Mouse (Mus musculus) olfactory bulb, adult 2 months (tissue): ENCODE results near the gene Cfdp1. TPM values are rescaled to one million over a fixed set of nuclear protein-coding genes. Genes with fewer than 3 reads are reported as not detected.

ENCODE experiments used
- H3K27ac ChIP-seq: fragments of 200-500 bp; 2 replicates; pipeline ENCODE4 v1.5.1; 2012; ENCODE audit warnings: low read depth, low read length; ENCODE audit not compliant: insufficient read depth
- H3K4me1 ChIP-seq: fragments of 200-500 bp; 2 replicates; pipeline ENCODE4 v1.6.1; 2012; ENCODE audit warnings: low read length; ENCODE audit not compliant: control insufficient read depth, insufficient read depth
- H3K4me3 ChIP-seq: fragments of 200-500 bp; 2 replicates; pipeline ENCODE4 v1.5.1; 2012; ENCODE audit warnings: mild to moderate bottlenecking, low read depth, low read length, moderate library complexity; ENCODE audit not compliant: insufficient read depth
- CTCF ChIP-seq: fragments of 200-500 bp; IDR thresholded peaks from 2 replicates; pipeline ENCODE4 v1.5.1; 2012; ENCODE audit warnings: low read depth, mild to moderate bottlenecking, low read length, moderate library complexity; ENCODE audit not compliant: insufficient read depth
- POLR2A ChIP-seq: fragments of 200-500 bp; IDR thresholded peaks from 2 replicates; pipeline ENCODE4 v1.6.1; 2012; ENCODE audit warnings: mild to moderate bottlenecking, low read depth, low read length, moderate library complexity; ENCODE audit not compliant: insufficient read depth
- WGBS: fragments of 180-500 bp; shearing (Covaris S2); methylation state at CpG from one replicate; pipeline ENCODE4 v1.1.7; 2018; 5-methylcytosine and 5-hydroxymethylcytosine counted together
- polyA plus RNA-seq: library from polyadenylated mRNA; stranded (reverse); fragments of >200 nt; gene quantifications from 2 replicates; pipeline ENCODE4 v1.2.4, GENCODE M21; 2012; ENCODE audit warnings: low replicate concordance; ENCODE audit not compliant: missing spikeins, insufficient read depth, insufficient read length

The Cfdp1 gene
- polyA plus RNA-seq, 1 experiment, result not detected

DNA sequence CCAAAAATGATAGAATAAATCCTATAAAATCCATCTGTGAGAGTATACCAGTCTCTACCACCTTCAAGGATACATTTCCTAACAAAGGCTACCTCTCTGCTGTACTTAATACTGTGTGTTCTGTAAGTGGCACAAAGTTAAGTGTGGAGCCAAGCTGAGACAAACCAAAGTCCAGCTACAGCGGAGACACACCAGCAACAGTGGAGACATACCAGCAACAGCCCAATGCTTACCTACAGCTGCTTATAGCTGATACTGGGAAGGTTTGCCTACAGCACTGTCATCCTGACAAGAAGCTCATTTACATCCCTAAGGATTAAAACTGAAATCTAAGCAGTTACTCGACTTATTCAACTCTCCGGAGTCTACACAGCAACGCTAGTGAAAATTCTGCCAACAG lies 22.1 kb downstream of the Cfdp1 start:
- no peak overlapping the region for H3K27ac ChIP-seq
- TF ChIP-seq POLR2A, result no peak
- no peak for TF ChIP-seq CTCF
- H3K4me1 ChIP-seq, result no peaks in the 10 kb centered on the region
- WGBS, result 79% methylated on average over 4 of the region's 4 CpGs
- no peak overlapping the region for H3K4me3 ChIP-seq

DNA sequence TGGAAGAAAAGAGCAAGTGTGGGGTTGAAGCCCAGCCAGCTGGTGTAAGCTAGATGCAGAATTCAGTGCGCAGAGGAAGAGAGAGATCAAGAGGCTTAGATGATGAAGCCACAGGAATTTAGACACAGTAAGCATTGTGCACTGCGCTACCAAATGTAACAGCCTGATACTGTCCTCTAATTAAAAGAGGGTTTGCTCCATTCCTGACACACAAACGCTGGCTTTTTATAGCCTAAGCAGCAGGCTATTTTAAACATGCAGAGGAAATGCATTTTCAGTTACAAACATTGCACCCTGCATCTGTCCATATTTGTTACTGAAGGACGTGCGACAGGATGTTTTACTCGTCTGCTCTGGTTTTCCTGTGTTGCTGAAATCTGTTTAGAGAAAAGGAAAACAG lies 25.5 kb downstream of the Cfdp1 start:
- no peak for TF ChIP-seq CTCF
- TF ChIP-seq POLR2A, result no peak
- 49% methylated on average over 6 of the region's 6 CpGs for WGBS
- no peak overlapping the region for H3K27ac ChIP-seq

DNA sequence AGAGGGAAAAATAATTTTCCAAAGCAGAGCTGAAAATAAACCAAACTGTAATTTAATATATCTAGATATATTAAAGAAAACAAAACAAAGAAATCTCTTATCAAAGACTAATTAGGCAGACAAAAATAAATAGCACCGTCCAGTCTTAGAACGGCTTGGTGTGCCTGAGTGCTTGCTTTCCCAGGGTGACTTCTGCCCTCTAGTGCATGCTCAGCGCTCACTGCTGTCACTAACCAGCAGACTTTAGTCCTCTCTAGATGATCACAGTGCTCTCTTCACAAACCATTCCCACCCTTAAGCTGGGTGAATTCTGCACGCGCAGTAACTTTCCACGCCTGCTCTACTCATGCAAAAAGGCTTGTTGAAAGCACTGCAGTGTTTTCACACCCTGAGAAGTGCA lies 28.9 kb downstream of the Cfdp1 start:
- Histone ChIP-seq H3K4me1 (no peaks in the 10 kb centered on the region), H3K27ac (no peak overlapping the region), H3K4me3 (no peak overlapping the region)
- WGBS, result 66% methylated on average over 6 of the region's 6 CpGs
- TF ChIP-seq CTCF (0 out of 2 replicates have a peak, but pooled peaks have one; percentile 21), POLR2A (no peak)

More for the DNA sequence above, 25.5 kb downstream of the Cfdp1 start:
- no peaks in the 10 kb centered on the region for H3K4me1 ChIP-seq
- H3K4me3 ChIP-seq, result no peak overlapping the region

DNA sequence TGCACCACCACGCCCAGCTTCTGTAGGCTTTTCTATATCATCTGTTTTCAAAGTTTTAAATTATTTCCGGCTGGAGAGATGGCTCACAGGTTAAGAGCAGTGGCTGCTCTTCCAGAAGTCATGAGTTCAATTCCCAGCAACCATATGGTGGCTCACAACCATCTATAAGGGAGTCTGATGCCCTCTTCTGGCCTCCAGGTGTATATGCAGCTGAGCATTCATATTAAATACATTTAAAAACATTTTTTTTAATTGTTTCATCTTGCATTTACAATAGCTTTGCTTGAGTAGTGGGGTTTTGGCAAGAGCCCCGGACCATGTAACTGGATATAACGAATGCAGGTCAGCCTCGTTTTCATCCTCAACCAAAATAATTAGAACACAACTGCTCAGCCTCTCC lies 29.8 kb downstream of the Cfdp1 start:
- Histone ChIP-seq H3K4me1 (no peaks in the 10 kb centered on the region), H3K4me3 (no peak overlapping the region), H3K27ac (no peak overlapping the region)
- 95% methylated on average over 5 of the region's 5 CpGs for whole genome bisulfite sequencing
- TF ChIP-seq CTCF (no peak), POLR2A (no peak)

DNA sequence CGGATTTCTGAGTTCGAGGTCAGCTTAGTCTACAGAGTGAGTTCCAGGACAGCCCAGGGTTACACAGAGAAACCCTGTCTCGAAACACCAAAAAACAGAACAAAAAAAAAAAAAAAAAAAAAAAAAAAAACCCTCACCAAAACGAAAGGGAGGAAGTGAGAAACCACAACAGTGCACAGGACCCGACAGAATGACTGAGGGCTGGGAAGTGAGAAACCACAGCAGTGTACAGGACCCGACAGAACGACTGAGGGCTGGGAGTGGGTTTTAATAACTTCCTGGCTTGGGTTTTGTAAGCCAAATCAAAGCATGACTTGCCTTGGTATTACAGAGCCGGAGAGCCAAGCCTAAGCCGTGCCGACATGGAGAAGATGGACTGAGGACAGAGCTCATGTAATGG lies 32.9 kb downstream of the Cfdp1 start:
- Histone ChIP-seq H3K4me3 (no peak overlapping the region), H3K4me1 (no peaks in the 10 kb centered on the region), H3K27ac (no peak overlapping the region)
- no peak for TF ChIP-seq CTCF
- no peak for TF ChIP-seq POLR2A
- 90% methylated on average over 10 of the region's 10 CpGs for WGBS

DNA sequence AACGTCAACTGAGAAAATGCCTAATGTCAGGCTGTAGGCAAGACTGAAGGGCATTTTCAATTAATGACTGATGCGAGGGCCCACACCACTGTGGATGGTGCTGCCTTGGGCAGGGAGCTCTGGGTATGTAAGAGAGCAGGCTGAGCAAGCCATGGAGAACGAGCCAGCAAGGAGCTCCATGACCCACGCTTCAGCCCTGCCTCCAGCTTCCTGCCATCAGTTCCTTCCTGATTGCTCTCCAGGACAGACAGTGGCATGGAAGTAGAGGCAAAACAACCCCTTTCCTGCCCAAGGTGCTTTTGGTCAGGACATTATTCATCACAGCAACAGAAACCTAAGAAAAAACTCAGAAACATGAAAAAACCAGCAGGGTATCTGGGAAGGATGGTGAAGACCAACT lies 33.4 kb downstream of the Cfdp1 start:
- H3K4me3 ChIP-seq, result no peak overlapping the region
- TF ChIP-seq POLR2A (no peak), CTCF (no peak)
- WGBS, result 96% methylated on average over 4 of the region's 4 CpGs
- H3K4me1 ChIP-seq, result no peaks in the 10 kb centered on the region
- no peak overlapping the region for H3K27ac ChIP-seq

DNA sequence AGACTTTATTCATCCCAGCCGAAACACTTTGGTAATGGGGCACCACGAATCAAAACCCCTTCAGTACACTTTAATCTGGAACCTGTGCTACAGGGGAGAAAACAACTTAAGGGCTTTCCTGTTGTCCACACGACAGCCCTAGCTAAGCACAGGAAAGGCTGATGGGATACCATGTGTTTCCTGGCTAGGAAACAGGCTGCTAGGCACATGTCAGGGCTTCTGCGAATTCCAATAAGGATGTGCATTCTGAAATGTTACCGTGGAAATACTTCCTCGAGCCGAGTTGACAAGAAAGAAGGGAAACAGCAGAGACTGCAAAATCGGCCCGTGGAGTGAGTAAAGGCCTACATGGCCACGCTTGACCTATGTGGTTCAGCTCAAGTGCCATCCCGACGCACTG lies 34.1 kb downstream of the Cfdp1 start:
- WGBS, result 84% methylated on average over 12 of the region's 12 CpGs
- TF ChIP-seq POLR2A (no peak), CTCF (no peak)
- no peak overlapping the region for H3K4me3 ChIP-seq
- no peak overlapping the region for H3K27ac ChIP-seq
- no peaks in the 10 kb centered on the region for H3K4me1 ChIP-seq

DNA sequence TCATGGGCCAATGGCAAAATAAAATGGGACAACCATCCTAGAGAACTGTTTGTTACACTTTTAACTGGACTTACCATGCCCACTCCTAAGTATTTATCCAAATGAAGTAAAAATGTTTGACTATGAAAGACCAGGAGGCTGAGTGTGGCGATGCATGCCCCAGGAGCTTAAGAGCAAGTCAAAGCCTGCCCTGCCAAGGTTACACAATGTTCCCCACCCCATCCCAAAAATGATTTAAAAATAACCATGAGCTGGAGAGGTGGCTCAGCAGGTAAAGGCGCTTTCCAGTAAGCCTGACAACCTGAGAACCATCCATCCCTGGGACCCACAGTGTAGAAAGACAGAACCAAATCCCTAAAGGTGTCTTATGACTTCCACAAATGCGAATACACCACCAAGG lies 35.5 kb downstream of the Cfdp1 start:
- Histone ChIP-seq H3K4me3 (no peak overlapping the region), H3K4me1 (no peaks in the 10 kb centered on the region), H3K27ac (no peak overlapping the region)
- TF ChIP-seq POLR2A (no peak), CTCF (no peak)
- WGBS, result 95% methylated on average over 3 of the region's 3 CpGs

DNA sequence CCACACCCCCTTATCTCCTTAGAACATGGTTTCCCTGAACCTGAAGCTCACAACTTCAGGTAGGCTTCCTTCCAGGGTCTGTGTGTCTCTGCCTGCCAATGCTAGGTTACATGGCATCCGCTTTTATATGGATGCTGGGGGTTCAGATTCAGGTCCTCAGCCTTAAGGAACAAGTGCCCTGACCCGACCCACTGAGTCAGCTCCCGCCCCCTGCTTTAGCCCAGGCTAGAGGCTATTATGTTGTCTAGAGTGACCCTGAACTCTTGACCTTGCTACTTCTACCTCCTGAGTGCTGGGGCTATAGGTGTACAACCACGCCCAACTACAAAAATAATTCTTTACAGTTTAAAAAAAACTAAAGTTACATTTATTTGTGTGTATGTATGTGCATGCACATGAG lies 39.0 kb downstream of the Cfdp1 start:
- TF ChIP-seq POLR2A (no peak), CTCF (no peak)
- Histone ChIP-seq H3K4me3 (no peak overlapping the region), H3K27ac (no peak overlapping the region), H3K4me1 (no peaks in the 10 kb centered on the region)
- WGBS, result 97% methylated on average over 4 of the region's 4 CpGs

DNA sequence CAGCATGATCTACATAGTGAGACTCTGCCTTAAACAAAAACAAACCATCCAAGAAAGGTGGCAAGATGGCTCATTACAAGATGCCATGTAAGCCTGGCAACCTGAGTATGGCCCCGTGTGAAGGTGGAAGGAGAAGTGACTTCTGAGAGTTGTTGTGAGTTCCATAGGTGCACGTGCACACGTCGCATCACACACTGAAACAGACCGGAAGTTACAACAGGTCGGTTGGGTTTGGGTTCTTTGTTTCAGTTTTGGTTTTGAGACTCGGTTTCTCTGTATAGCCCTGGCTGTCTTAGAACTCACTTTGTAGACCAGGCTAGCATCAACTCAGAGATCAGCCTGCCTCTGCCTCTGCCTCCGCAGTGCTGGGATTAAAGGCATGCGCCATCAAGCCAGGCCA lies 40.3 kb downstream of the Cfdp1 start:
- WGBS, result 96% methylated on average over 9 of the region's 9 CpGs
- no peak for TF ChIP-seq POLR2A
- TF ChIP-seq CTCF, result no peak

DNA sequence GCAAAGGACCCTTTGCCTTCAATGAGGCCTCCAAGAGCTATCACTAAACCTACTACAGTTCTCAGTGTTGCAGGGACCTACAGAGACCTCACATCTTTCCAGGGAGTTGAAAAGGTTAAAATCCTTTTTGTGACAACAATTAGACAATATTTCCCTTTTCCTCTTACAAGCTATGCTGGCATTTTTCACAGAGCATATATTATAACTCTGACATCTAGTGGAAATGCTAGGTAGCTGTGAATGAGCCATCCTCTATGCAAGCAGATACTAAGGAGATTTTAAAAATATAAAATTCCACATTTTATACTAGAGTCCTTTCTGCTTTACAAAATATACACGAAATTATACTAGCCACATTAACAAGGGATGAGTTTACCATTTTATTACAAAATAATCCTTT lies 41.3 kb downstream of the Cfdp1 start:
- 76% methylated on average over 1 of the region's 1 CpGs for WGBS
- Histone ChIP-seq H3K4me3 (no peak overlapping the region), H3K27ac (no peak overlapping the region), H3K4me1 (no peaks in the 10 kb centered on the region)
- TF ChIP-seq POLR2A (no peak), CTCF (no peak)

More for the DNA sequence above, 40.3 kb downstream of the Cfdp1 start:
- H3K4me3 ChIP-seq, result no peak overlapping the region
- no peak overlapping the region for H3K27ac ChIP-seq
- no peaks in the 10 kb centered on the region for H3K4me1 ChIP-seq
